Mouse (Mus musculus) left cerebral cortex, adult 11 months (tissue): Measurements from ENCODE around the gene Fkbp3.

Experiments used
- DNase-seq: peaks from one replicate; pipeline ENCODE4 v3.0.0; 2022; ENCODE audit warnings: low spot score

Fkbp3 gene

GRCm38 (mm10) chr12:65035839-65036189, 38.0 kb downstream of the Fkbp3 start:
- no peak for DNase-seq

GRCm38 (mm10) chr12:65022842-65023241, 51.0 kb downstream of the Fkbp3 start:
- no peak for DNase-seq
